Mouse (Mus musculus) lung, postnatal 25 days (tissue): ENCODE results near the gene Zfand3.
A peak's percentile ranks its signal among the peaks of the same experiment; 100 is the strongest.

ENCODE experiments used
- DNase-seq: peaks from one replicate; pipeline ENCODE4 v3.0.0; 2022; ENCODE audit warnings: low spot score

Gene Zfand3

GRCm38 (mm10) chr17:30230428-30230827 lies 225.9 kb downstream of the Zfand3 start:
- peak; percentile 28 for DNase-seq

GRCm38 (mm10) chr17:30231483-30231882 lies 226.9 kb downstream of the Zfand3 start:
- no peak for DNase-seq

- no peak for DNase-seq
Measured at GRCm38 (mm10) chr17:30232698-30233097, 228.2 kb downstream of the Zfand3 start.

- DNase-seq: no peak
Measured at GRCm38 (mm10) chr17:30235380-30235779, 230.8 kb downstream of the Zfand3 start.

GRCm38 (mm10) chr17:30236611-30237010 lies 232.1 kb downstream of the Zfand3 start:
- DNase-seq: no peak

GRCm38 (mm10) chr17:30237600-30237999 lies 233.1 kb downstream of the Zfand3 start:
- DNase-seq: peak; percentile 71

- DNase-seq: peak; percentile 28
Measured at GRCm38 (mm10) chr17:30239458-30239857, 234.9 kb downstream of the Zfand3 start.

- DNase-seq: no peak
Measured at GRCm38 (mm10) chr17:30240659-30241058, 236.1 kb downstream of the Zfand3 start.

- no peak for DNase-seq
Measured at GRCm38 (mm10) chr17:30241061-30241460, 236.5 kb downstream of the Zfand3 start.

- no peak for DNase-seq
Measured at GRCm38 (mm10) chr17:30241720-30242322, 237.3 kb downstream of the Zfand3 start.

- no peak for DNase-seq
Measured at GRCm38 (mm10) chr17:30242647-30243046, 238.1 kb downstream of the Zfand3 start.

- no peak for DNase-seq
Measured at GRCm38 (mm10) chr17:30243540-30243939, 239.0 kb downstream of the Zfand3 start.

GRCm38 (mm10) chr17:30244651-30245307 lies 240.2 kb downstream of the Zfand3 start:
- DNase-seq: no peak

GRCm38 (mm10) chr17:30245308-30245706 lies 240.8 kb downstream of the Zfand3 start:
- no peak for DNase-seq

- no peak for DNase-seq
Measured at GRCm38 (mm10) chr17:30253028-30253427, 248.5 kb downstream of the Zfand3 start.

GRCm38 (mm10) chr17:30253924-30254323 lies 249.4 kb downstream of the Zfand3 start:
- no peak for DNase-seq

- DNase-seq: no peak
Measured at GRCm38 (mm10) chr17:30255928-30256560, 251.5 kb downstream of the Zfand3 start.

GRCm38 (mm10) chr17:30258480-30258879 lies 253.9 kb downstream of the Zfand3 start:
- no peak for DNase-seq

GRCm38 (mm10) chr17:30259938-30260337 lies 255.4 kb downstream of the Zfand3 start:
- DNase-seq: no peak
